Mouse (Mus musculus): ENCODE measurements around the gene Braf.

- TF ChIP-seq POLR2A (IDR thresholded peaks at IDR 0.05; ENCODE audit: insufficient read depth, low read length) (no peak), CTCF (IDR thresholded peaks at IDR 0.05; ENCODE audit: low read depth, low read length) (no peak)
These were observed 32.1 kb downstream of the Braf start for GRCm38 (mm10) chr6:39693126-39693525.

All from ES-Bruce4 (cell line).